Mouse (Mus musculus): ENCODE results near the gene Fam193b. TPM values are rescaled to one million over a fixed set of nuclear protein-coding genes. Genes with fewer than 3 reads are reported as not detected.
A peak's percentile ranks its signal among the peaks of the same experiment; 100 is the strongest.

Fam193b gene
- total RNA-seq, 2 experiments from 2014 or later: 64.8 to 67.7 TPM

DNA sequence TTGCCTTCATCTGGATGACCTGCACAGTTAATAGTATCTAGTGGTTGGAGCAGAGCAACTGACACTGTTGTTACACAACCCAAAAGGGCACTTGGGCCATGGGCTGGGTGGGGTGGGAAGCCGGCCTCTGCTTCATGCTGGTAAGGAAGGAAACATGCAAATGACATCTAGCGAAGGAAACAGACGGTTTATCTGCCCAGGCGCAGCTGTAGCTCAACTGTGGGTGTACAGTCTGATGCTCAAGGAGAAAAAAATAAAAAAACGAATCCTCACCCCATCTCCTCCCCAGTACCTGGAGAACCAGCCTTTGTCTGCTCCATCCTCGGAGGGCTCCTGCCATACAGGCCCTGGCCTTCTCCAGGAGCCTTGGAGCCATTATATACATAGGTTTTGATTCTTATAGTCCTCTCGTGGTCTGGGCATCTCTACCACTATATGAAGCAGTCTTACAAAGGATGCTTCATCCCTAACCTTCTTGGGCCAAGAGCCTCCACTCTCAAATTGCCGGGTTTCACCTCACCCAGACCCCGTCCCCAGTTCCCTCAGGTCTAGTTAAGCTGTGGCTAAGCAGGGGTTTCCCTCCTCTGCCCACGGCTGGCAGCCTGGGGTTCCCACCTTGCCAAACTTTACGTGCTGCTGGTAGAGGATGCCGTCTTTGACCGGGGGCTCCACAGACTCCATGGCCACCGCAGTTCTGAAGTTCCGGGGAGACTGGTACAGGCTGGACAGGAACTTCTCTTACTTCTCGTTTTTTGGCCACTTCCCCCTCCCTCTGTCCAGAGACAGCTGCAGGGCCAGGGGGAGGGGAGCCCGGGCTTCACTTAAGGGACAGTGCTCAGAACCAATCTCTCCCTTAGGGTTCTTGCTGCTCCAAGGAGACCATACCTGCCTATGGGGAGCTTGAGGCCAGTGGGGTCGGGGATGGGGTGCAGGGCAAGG is 42.8 kb downstream of the Fam193b start:
- DNase-seq (ENCODE audit: low spot score in 2 of 2): no peak

GRCm38 (mm10) chr13:55527212-55527611 is 43.7 kb downstream of the Fam193b start:
- DNase-seq (ENCODE audit: low spot score in 2 of 2): no peak

DNA sequence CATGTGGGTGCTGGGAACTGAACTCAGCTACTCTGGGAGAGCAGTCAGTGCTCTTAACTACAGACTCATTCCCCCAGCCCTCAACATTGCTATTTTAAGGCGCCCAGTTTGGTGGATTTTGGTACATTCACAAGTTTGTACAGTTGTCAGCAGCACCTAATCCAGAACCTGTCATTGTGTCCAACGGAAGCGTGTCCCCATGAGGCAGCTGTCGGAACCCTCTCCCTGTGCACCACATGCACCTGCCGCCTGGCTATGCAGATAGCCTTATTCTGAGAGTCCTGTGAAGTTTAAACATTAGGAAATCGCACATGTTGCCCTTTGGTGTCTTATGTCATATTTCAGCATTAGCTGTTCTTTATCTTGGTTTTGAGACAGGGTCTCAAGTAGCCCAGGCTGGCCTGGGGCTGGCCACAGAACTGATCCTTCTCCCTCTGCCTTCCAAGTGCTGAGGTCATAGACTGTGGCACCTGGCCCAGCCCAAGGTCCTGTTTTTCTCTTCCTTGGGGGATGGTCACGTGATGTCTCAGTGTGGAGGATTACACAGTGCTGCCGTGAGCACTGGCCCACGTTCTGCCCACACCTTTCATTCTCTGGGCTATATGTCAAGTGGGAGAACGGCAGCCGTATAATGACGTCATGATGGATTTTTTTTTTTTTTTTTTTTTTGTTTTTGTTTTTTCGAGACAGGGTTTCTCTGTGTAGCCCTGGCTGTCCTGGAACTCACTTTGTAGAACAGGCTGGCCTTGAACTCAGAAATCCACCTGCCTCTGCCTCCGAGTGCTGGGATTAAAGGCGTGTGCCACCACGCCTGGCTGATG is 45.0 kb downstream of the Fam193b start:
- no peak for DNase-seq (ENCODE audit: low spot score in 2 of 2)

DNA sequence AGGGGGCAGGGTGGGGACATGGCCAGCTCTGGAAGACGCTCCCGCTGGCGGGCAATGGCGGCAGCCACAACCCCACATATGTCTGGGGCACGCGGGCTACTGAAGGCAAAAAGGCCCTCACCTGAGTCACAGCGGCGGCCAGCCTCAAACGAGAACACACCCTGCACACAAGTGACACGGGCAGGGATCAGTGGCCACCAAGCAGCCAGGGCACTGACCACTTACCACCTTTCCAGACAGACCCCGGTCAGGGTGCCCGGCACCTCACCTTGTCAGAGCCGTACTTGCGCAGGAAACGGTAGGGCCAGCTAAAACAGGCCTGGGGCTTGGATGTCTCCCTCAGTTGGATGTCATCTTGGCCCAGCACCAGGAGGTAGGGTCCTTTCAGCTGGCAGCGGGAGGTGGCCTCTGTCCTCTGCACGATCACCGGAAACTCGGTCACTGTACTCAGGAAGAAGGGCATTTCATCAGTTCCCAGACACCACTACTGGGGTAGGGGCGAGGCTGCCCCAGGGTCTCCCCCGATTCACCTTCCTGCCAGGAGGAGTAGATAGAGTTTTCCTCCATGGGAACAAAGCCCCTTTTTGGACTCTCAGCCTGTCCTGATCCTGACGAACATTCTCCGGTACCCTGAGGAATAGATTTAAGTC is 46.8 kb downstream of the Fam193b start:
- DNase-seq (ENCODE audit: low spot score in 2 of 2): no peak

GRCm38 (mm10) chr13:55523278-55523677 is 47.6 kb downstream of the Fam193b start:
- no peak for DNase-seq (ENCODE audit: low spot score in 2 of 2)

DNA sequence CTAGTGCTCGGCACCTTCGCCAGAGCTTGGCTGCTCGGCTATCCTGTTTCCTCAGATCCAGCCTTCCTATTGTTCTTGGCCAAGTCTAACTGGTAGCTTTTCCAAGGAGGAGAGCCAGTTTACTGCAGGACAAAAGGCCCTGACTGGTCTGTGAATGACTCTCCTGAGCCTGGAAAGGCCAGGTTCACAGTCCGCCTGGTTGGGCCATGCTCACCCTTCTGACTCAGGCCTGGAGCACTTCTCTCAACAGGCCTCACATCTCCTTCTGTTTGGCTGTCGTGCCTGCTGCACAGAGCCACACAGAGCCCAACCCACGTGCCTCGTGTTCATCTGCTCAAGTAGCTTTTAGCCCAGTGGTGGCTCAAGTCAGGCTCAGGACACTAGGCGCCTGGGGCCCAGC is 48.2 kb downstream of the Fam193b start:
- DNase-seq (ENCODE audit: low spot score in 2 of 2): no peak

GRCm38 (mm10) chr13:55519606-55520005 is 51.3 kb downstream of the Fam193b start:
- DNase-seq (ENCODE audit: low spot score in 2 of 2): no peak

- peak; percentile 87 to 90 for DNase-seq (ENCODE audit: low spot score in 2 of 2)
These were observed 54.0 kb downstream of the Fam193b start for GRCm38 (mm10) chr13:55516955-55517354.

DNA sequence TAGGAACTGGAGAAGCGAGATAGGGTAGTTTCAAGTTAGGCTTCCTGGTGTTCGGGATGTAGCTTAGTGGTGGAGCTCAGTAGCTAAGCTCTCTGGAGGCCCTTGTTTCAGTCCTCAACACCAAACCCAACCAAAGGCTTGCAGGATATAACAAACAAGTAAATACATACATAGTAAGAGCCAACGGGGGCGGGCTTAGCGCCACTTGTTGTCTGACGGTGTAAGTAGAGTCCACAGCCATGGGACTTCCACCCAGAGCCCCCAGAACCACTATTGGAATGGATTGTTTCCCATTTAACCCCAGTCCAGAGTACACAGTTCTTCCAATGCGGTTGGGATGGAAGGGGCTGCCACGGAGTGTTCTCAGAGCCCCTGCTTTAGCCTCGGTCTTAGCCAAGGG is 57.1 kb downstream of the Fam193b start:
- DNase-seq (ENCODE audit: low spot score in 2 of 2): no peak

DNA sequence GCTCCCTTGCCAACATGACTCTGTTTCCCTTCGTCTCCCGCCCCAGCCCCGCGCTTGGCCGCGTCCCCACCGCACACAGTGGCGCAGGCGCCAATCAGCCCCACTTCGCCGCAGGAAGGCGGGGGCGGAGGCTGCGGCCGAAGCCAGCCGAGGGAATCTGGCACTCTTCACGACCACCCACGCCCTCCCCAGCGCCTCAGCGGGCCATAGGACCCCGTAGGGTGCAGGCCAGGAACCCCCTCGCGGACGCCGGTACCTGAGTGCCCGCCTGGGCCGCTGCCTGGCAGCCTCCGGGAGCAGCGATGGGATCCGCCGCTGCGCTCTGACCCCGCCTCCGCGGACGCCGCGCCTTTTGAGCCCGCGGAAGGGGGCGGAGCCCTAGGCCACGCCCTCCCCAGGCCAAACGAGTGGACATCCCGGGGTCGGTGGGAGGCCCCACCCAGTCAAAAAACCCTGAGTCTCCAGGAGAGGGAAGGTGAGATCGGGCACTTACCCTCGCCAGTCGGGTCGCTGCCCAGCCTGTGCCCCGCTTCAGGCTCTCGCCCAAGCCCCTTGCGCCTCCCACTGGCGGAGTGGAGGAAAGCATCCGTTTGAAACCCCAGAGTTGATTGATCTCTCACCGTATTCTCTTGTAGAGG is 57.7 kb downstream of the Fam193b start, which contains the start of gene Pdlim7:
Pdlim7 (minus strand) TSS at position 566 of the 638 bp plus-strand sequence.
- peak; percentile 84 to 90 for DNase-seq (ENCODE audit: low spot score in 2 of 2)

- no peak for DNase-seq (ENCODE audit: low spot score in 2 of 2)
These were observed 58.4 kb downstream of the Fam193b start for GRCm38 (mm10) chr13:55512379-55513031.

DNA sequence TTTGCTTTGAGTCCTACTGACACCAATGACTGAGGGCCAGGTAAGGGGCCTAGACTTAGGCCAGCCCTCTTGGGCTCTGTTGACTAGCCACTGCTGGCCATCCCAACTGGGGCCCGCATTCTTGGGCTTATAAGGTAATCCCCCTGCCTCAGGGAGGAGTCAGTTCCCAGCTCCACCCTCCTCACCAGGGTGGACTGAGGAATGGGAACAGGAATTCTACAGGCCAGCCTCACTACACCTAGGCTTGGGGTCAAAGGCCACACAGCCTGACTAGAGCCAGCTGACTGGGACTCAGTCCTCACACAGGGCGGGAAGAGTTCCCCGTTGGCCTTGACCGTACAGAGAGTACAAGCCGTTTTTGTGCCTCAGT is 59.4 kb downstream of the Fam193b start:
- DNase-seq (ENCODE audit: low spot score in 2 of 2): no peak

GRCm38 (mm10) chr13:55510668-55511491 is 60.0 kb downstream of the Fam193b start:
- no peak for DNase-seq (ENCODE audit: low spot score in 2 of 2)

GRCm38 (mm10) chr13:55510332-55510667 is 60.6 kb downstream of the Fam193b start:
- no peak for DNase-seq (ENCODE audit: low spot score in 2 of 2)

GRCm38 (mm10) chr13:55508531-55508930 is 62.4 kb downstream of the Fam193b start:
- DNase-seq (ENCODE audit: low spot score in 2 of 2): no peak

DNA sequence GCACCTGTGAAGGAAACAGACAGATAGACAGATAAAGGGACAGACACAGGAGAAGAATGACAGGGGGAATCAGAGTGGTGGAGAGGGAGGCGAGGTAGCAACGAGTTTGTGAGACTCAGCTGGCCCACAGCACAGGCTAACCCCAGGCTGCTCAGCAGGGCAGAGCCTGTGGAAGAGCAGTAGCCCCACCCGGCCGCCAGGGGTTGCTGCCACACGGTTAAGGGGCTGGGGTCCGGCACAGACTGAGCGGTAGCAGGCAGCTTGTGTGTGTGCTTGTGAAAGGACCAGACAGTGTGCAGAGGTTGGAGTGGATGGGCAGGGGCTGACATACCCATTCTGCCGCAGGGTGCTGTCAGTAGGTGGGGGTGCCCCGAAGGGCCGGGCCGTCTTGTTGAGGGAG is 63.0 kb downstream of the Fam193b start:
- DNase-seq (ENCODE audit: low spot score in 2 of 2): no peak

- DNase-seq (ENCODE audit: low spot score in 2 of 2): no peak
These were observed 64.2 kb downstream of the Fam193b start for GRCm38 (mm10) chr13:55506697-55507096.

GRCm38 (mm10) chr13:55505810-55506209 is 65.1 kb downstream of the Fam193b start:
- DNase-seq (ENCODE audit: low spot score in 2 of 2): no peak

GRCm38 (mm10) chr13:55504390-55504789 is 66.5 kb downstream of the Fam193b start:
- DNase-seq (ENCODE audit: low spot score in 2 of 2): no peak

- DNase-seq (ENCODE audit: low spot score in 2 of 2): no peak
These were observed 68.5 kb downstream of the Fam193b start for GRCm38 (mm10) chr13:55502405-55502804.

Data from layer of hippocampus, postnatal 14 days (tissue).